Mouse (Mus musculus): ENCODE measurements around the gene Clspn. TPM values are rescaled to one million over a fixed set of nuclear protein-coding genes. Genes with fewer than 3 reads are reported as not detected.
A peak's percentile ranks its signal among the peaks of the same experiment; 100 is the strongest.

Gene Clspn
- total and polyA plus RNA-seq, 3 experiments = 42.0 to 618 (median 64.0) TPM

GRCm38 (mm10) chr4:126554462-126554861, 2.3 kb upstream of the Clspn start (continued):
- TF ChIP-seq ETS1 (IDR thresholded peaks at IDR 0.05; ENCODE audit: low read depth, low read length) (peak; percentile 70), GATA1 (IDR thresholded peaks at IDR 0.05; ENCODE audit: low read depth, low read length) (peak; percentile 79)

- H3K9ac ChIP-seq (ENCODE audit: control insufficient read depth, low read depth, low read length, poor library complexity, severe bottlenecking) = no peak overlapping the region
- H3K36me3 ChIP-seq (ENCODE audit: control insufficient read depth in 1 of 2, insufficient read depth in 2 of 2, low read length in 2 of 2) = peaks cover 20 to 24% of the 10 kb centered on the region in 2 experiments
- no peaks in the 10 kb centered on the region for H3K9me3 ChIP-seq (replicated peaks; ENCODE audit: insufficient read depth, low read length)
- peak overlapping the region; percentile 85 for H3K27ac ChIP-seq (ENCODE audit: control insufficient read depth, low read depth, low read length)
- H3K4me3 ChIP-seq (ENCODE audit: control insufficient read depth in 1 of 2, insufficient read depth in 1 of 2, low read depth in 2 of 2, low read length in 2 of 2) = no peak overlapping the region
- no peaks in the 10 kb centered on the region for H3K27me3 ChIP-seq (ENCODE audit: control insufficient read depth in 1 of 2, insufficient read depth in 2 of 2, low read length in 2 of 2)
- peak; percentile 49 to 54; a peak in 2 of 4 replicates for TF ChIP-seq EP300 (IDR thresholded peaks at IDR 0.05; ENCODE audit: low read depth in 1 of 2, low read length in 2 of 2)
- no peak for TF ChIP-seq NELFE (IDR thresholded peaks at IDR 0.05; ENCODE audit: low read depth, low read length)
- peak; percentile 72 for TF ChIP-seq GATA1 (IDR thresholded peaks at IDR 0.05; ENCODE audit: low read depth, low read length)
- TF ChIP-seq ETS1 (IDR thresholded peaks at IDR 0.05; ENCODE audit: low read depth, low read length) = peak; percentile 52; the same call in 1 of the 2 replicates
- TF ChIP-seq USF1 (IDR thresholded peaks at IDR 0.05; ENCODE audit: low read depth, low read length) = no peak
- TF ChIP-seq SIN3A (IDR thresholded peaks at IDR 0.05; ENCODE audit: low read length) = peak; percentile 78
- TF ChIP-seq ZNF384 (IDR thresholded peaks at IDR 0.05; ENCODE audit: low read depth, low read length) = peak; percentile 47
- TF ChIP-seq MXI1 (IDR thresholded peaks at IDR 0.05; ENCODE audit: low read depth, low read length) = peak; percentile 49; the same call in 1 of the 2 replicates
- TF ChIP-seq MYC (IDR thresholded peaks at IDR 0.05; ENCODE audit: low read depth, low read length) = 0 out of 2 replicates have a peak, but pooled peaks have one; percentile 36
- TF ChIP-seq RCOR1 (IDR thresholded peaks at IDR 0.05; ENCODE audit: low read depth, low read length) = peak; percentile 19; the same call in 1 of the 2 replicates
- peaks cover 12% of the 10 kb centered on the region for H3K79me2 ChIP-seq (ENCODE audit: control insufficient read depth, insufficient read depth, low read length, poor library complexity)
- H3K4me1 ChIP-seq (ENCODE audit: control insufficient read depth in 1 of 2, insufficient read depth in 2 of 2, low read length in 2 of 2) = peaks cover 8 to 10% of the 10 kb centered on the region in 2 experiments
- peak; percentile 89 for DNase-seq (ENCODE audit: low read depth, low spot score)
These were observed 7.1 kb downstream of the Clspn start for GRCm38 (mm10) chr4:126563798-126564197.

- Histone ChIP-seq H3K27ac (ENCODE audit: control insufficient read depth, low read depth, low read length) (no peak overlapping the region), H3K4me3 (ENCODE audit: control insufficient read depth in 1 of 2, insufficient read depth in 1 of 2, low read depth in 2 of 2, low read length in 2 of 2) (no peak overlapping the region), H3K9me3 (replicated peaks; ENCODE audit: insufficient read depth, low read length) (no peaks in the 10 kb centered on the region), H3K27me3 (ENCODE audit: control insufficient read depth in 1 of 2, insufficient read depth in 2 of 2, low read length in 2 of 2) (no peaks in the 10 kb centered on the region), H3K4me1 (ENCODE audit: control insufficient read depth in 1 of 2, insufficient read depth in 2 of 2, low read length in 2 of 2) (peaks cover 10 to 16% of the 10 kb centered on the region in 2 experiments), H3K79me2 (ENCODE audit: control insufficient read depth, insufficient read depth, low read length, poor library complexity) (peaks cover 6% of the 10 kb centered on the region), H3K36me3 (ENCODE audit: control insufficient read depth in 1 of 2, insufficient read depth in 2 of 2, low read length in 2 of 2) (peaks cover 25 to 26% of the 10 kb centered on the region in 2 experiments), H3K9ac (ENCODE audit: control insufficient read depth, low read depth, low read length, poor library complexity, severe bottlenecking) (no peak overlapping the region)
- TF ChIP-seq KAT2A (conservative IDR thresholded peaks at IDR 0.05; ENCODE audit: low read depth, low read length) (no peak), ZNF384 (IDR thresholded peaks at IDR 0.05; ENCODE audit: low read depth, low read length) (no peak), NRF1 (IDR thresholded peaks at IDR 0.05; ENCODE audit: insufficient read depth, low read depth, low read length, poor library complexity, severe bottlenecking) (no peak), ZMIZ1 (IDR thresholded peaks at IDR 0.05; ENCODE audit: low read depth, low read length) (no peak), GATA1 (IDR thresholded peaks at IDR 0.05; ENCODE audit: low read depth, low read length) (no peak), MXI1 (IDR thresholded peaks at IDR 0.05; ENCODE audit: low read depth, low read length) (no peak), BHLHE40 (IDR thresholded peaks at IDR 0.05; ENCODE audit: borderline replicate concordance, low read depth, low read length) (no peak), CHD1 (IDR thresholded peaks at IDR 0.05; ENCODE audit: low read depth, low read length) (no peak), USF2 (IDR thresholded peaks at IDR 0.05; ENCODE audit: borderline replicate concordance in 1 of 2, insufficient read depth in 1 of 2, low read depth in 1 of 2, low read length in 2 of 2) (no peak)
- no peak for DNase-seq (ENCODE audit: low read depth, low spot score)
These were observed 10.5 kb downstream of the Clspn start for GRCm38 (mm10) chr4:126567243-126567642.

Data from MEL (cell line).